Mouse (Mus musculus) 416B (cell line): ENCODE data around the gene Tunar.

ENCODE experiments used
- DNase-seq: peaks from one replicate; pipeline ENCODE4 v3.0.0; 2011; ENCODE audit warnings: low read depth

Gene Tunar

DNA sequence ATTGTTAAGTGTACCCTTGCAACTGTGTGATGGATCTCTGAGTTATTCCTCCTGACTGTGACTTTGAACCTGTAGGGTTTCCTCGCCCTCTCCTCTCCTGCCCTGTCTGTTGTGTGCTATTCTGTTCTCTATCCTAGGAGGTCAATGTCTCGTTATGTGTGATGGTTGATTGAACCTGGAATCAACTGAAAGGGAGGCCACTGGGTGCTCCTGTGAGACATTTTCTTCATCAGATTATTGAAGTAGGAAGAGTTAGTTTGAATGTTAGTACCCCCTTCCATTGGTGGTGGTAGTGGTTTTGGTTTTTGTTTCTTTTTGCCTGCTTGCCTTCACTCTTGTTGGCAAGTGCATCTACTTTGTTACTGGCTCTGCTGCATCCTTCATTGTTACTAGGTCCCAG lies at the start of gene Tunar:
TSS of gene Tunar (plus strand) at position 301 of the 400 bp plus-strand sequence.
- DNase-seq: no peak

DNA sequence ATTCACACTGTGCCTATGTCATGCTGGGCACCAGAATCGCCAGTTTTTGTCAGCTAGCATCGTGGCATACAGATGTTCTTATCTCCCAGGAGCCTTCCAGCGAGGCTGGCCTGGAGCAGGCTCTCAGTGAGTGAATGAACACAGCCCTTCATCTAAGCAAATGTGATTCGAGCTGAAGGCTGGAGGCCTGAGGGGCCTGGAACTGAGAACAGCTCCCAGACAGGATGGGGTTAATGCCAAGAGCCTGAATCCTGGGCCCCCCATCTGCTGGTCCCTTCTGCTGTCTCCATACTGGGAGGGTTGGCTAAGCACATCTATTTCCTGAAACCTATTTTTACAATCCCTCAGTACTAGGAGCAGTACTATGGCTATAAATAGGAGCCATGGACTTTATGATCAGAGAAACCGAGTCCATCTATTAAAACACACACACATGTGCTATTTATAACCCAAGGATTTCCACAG lies 21.1 kb upstream of the Tunar start:
- DNase-seq: no peak

DNA sequence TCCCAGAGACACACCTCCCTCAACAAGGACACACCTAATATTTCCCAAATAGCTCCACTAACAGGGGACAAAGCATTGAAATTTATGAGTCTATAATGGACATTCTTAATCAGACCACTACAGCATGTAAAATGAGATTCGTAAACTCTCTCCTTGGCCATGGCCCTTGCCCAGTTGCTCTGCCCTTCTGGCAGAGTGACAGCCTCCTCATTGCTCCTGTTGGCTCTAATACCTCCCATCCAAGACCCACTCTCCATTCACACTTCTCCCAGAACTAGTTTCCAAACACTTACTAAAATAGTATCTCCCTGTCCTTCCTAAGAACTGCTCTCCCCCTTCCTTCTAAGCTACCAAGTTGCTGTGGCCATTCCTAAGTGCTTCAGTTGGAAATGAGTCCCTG lies 19.3 kb upstream of the Tunar start:
- no peak for DNase-seq

DNA sequence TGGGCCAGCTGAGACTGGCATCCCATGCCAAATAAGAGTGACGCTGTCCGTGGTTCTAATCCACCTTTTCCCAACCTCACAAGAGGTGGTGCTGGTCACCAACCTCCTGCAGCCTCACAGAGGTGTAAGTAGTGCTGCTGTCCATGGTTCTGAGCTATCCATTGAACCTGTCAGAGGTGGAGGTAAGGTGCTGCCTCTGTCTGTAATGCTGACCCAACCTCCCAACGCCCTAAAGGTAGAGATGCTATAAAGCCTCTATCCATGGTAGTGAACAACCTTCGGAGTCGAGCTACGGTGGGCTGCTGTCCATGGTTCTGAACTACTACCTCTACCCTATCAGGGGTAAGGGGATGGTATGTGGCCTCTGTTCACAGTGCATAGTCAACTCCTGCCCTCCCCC lies 11.5 kb upstream of the Tunar start:
- no peak for DNase-seq

DNA sequence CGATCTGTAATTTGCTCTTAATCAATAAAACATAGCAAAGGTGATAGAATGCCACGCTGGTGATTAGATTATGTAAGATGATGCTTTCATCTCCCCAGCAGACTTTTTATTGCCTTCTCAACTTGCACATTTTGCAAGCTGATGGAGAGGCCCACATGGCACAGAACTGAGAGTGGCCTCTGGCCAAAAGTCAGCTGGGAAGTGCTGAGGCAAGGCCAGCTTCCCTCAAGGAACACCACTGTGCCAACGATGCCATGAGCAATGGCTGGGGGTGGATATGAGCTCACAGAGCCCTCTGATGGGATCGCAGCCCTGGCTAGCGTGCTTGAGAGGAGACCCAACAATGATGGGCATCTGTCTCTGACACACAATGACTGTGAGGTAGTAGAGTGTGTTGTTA lies 6.6 kb upstream of the Tunar start:
- DNase-seq: no peak

DNA sequence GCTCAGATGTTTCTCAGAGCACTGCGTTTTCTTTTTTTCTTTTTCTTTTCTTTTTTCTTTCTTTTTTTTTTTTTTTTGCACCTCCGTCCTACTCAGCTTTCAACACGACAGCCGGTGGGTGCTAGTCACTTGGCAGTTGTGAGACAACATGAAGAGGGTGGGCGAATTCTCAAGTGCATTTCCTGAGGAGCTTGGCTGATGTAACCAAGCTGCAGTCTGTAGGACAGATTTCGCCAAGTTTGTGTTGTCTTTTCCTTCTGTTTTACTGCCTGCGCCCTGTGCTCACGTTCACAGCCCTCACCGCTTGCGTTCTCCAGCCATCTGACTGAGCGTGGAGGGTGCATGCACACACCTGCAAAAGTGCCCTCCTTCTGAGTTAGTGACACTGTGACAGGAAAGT lies 5.3 kb upstream of the Tunar start:
- no peak for DNase-seq

DNA sequence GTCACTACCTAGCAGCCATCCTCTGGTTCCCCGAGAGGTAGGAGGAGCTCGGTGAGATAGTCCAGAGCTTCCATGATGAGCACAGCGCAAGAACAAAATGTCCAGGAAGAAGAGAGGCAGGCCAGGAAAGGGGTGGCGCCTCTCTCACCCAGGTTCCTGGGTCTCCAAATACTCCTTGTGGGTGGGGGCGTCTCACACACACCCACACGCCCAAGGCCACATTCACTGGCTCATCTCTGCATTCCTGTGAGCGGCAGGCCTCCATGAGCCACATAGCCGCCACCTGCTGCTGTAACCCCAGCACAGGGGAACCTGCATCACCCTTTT lies 2.4 kb downstream of the Tunar start:
- DNase-seq: no peak

DNA sequence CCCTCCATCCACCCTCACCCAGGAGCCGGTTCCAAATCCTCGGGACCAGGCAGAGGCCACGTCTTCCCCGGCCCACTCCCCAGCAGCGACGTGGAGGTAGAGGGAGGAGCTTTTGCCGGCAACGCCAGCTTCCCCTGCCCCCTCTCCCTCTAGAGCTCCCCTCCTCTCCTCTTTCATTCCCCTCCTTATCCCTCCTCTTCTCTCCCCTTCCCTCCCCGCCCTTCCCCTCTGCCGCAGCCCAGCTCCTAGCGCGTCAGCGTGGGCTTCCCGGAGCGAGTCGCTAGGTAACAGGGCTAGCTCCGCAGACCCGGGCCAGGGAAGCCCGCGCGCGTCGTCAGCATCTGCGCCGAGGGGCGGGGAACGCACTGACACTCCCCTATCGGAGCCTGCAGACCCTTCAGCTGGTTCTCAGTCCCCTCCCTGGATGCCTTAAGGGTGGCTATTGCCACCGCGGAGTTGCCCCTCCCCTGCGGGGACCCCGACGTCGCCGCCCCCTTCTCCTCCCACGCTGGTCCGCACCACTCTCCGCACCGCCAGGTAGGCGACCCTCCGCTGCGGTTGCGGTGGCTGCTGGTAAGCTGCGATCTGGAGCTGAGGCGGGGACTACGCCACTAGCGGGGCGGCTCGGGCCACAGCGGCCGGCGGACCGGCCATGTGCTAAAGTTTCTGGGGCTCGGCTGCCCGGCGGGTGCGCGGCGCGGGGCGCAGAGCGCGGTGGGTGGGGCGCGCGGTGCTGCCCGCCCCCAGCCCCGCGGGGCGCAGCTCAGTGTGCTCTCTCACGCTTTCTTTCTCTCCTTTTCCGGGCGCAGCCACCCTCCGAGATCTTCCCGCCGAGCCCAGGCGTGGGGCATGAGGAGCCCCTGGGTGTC lies 3.0 kb downstream of the Tunar start:
- DNase-seq: no peak

DNA sequence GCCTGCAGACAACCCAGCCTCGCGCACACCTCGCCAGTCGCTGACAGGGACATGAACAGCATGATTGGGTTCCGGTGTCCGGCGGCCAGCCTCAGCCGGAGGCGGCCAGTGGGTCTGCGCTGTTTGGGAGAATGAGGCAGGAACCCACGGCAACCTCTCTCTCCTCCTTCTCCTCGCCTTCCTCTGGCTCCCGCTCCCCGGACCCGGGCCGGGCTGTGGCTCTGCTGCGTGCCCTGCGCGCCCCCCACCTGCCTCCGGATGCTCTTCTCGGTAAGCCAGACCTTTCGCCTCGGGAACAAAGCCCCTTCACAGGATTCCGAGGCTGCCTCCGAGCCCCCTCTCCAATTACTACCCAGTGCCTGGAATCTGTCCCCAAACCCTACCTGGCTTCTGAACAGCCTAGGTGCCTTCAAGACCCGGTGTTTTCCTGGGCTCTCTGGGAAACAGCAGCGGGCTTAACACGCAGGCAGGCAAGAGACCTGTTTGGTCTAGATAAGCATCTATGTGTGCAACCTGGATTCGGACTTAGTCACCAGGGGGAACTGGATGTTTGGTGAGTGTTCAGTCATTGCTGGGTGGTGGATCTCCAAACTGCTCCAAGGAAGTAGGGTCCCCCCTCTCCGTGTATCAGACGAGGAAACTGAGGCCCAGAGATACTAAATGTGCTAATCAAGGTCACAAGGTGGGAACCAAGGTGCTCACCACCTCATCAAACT lies 3.8 kb downstream of the Tunar start:
- no peak for DNase-seq

DNA sequence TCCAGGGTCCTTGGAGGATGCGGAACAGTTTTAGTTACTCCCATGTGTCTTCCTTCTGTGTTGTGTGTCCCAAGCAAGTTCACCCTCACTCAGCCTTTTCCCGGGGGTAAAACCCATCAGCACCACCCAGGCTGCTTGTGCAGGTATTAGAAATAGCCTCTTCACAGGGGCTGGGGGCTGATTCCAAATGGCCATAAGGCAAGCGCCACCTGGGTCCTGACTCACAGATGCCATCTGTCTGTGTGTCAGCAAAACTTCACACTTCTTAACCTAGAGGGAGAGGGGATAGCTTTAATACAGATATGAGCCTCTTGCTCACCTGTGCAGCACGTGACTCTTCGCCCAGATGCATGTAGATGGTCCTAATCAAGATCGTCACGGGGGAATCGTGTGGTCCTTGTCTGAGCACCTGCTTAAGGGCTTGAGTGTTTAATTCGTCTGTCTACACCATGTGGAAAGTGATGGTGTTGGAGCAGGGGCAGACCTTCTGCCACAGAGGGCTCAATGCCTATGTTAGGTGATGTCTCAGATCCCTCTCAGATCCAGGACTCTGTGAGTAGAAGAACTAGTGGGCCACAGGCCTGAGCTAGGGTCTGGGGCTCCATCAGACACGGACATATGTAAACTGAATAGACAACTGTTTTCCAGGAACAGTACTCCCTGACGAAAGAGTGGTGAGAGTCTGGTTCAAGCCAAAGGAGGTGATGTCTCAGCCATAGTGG lies 4.7 kb downstream of the Tunar start:
- DNase-seq: no peak

DNA sequence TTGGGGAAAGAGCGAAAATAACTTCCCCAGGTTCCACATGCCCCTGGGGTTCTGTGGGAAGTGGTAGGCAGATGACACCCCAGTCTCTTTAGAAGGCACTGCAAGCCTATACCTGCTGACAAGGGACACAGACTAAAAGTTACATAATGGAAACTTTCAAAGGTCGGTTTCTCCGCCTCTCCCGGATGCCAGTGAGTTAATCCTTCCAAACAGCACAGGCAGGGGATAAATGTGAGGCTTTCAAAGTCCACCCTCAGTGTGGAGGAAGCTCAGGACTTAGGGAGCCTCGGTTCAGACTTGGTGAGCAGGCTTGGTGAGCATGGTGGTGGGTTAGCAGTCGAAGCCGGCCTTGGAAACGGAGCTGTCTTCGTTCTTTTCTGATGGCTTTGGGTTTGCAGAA lies 7.9 kb downstream of the Tunar start:
- no peak for DNase-seq

DNA sequence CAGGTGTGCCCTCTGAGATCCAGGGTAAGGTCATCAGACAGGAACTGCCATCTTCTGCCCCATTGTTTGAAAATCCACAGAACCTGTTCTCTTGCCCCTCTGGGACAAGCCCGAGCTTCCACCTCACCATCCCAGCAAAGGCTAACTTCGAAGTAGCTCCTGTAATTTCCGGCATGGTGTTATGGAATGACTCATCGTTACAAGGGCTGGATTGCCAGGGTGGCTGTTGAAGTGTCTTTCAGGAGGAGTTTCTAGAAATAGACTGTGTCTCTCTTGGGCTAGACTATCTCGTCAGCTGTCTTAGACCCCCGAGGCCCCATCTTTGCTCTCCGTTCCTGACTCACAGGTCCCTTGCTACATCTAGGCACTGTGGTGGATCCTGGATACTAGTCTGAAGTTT lies 10.8 kb downstream of the Tunar start:
- DNase-seq: no peak

DNA sequence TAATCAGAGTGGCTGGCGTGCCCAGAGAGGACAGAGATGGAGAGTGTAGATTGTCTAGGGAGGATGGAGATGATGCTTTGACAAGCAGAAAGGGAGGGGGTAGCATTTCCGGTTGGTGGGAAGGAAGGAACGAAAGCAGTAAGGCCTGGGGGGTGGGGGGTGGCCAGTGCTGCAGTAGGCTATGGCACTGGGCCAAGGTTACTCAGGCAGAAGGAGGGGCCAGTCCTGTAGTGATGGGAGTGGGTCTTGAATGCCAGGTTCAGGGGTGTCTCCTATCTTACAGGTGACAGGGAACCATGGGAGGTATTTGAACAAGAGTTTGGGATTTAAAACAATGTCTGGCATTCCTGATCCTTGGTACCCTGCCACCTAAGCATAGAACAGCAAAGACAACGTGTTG lies 13.2 kb downstream of the Tunar start:
- DNase-seq: no peak

DNA sequence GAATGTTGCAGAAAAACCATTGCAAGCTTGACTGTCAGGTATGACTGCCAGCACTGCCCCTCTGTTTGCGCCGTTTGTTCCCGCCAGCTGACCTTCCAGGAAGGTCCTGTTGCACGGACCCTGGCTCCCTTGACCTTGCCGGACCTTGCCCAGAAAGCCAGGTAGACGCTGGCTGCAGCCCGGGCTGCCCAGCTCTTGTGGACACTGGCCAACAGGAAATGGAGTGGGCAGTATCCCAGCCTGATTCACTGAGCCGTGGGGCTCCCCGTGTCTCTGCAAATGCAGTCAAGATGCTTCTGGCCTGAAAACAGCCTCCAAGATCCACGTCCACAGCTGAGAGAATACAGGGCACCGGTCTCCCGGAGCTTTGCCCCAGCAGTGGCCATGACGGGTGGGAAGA lies 13.6 kb downstream of the Tunar start:
- DNase-seq: no peak

DNA sequence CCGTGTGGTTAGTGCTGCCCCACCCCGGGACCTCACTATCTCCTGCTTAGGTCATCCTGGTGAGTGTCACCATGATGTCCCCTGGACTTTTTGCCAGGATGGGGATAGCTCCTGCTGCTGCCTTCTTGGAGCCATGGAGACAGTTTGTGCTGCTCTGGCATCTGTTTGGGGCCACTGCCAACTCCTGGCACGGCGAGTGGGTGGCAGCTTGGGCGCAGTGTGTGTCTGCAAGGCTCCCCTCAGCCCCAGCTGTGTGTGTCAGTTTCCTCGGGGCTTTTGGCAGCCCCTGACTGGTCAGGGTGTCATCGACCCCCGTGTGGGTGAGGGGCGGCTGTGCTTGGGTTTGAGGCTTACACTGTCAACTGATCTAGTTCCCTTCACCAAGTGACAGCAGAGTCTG lies 20.6 kb downstream of the Tunar start:
- no peak for DNase-seq

DNA sequence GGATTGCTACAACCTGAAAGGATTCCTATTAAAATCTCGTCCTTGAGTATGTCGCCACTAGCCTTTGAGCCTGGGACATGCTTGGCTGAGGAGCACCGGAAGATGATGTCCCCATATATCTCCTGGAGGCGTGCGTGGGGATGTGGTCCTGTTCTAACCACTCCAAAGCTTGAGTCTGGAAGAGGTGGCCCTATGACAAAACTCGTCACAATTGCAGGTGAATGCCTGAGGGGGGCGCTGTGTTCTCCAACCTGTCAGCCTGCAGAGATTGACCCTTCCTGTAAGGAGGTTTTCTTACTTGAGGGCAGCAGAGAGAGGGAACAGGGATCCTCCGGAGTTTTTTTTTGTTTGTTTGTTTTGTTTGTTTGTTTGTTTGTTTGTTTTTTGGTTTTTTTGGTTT lies 21.1 kb downstream of the Tunar start:
- DNase-seq: no peak

DNA sequence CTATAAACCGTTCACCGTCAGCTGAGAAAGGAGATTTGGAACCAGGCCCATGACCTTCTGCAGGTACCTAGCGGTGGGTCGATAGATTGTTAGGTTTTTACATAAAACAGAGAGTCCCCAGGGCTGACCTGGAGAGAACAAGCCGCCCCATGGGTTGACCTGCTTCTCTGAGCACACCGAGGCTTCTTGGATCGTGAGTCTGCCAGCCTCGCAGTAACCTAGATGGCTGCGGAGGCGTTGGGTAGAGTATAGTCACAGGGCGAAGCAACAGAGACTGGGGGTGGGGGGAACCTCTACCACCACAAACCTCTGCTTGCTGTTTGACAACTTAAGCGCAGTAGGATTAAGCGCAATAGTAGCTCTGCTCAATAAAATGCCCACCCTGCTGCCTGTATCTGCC lies 23.1 kb downstream of the Tunar start:
- DNase-seq: no peak

DNA sequence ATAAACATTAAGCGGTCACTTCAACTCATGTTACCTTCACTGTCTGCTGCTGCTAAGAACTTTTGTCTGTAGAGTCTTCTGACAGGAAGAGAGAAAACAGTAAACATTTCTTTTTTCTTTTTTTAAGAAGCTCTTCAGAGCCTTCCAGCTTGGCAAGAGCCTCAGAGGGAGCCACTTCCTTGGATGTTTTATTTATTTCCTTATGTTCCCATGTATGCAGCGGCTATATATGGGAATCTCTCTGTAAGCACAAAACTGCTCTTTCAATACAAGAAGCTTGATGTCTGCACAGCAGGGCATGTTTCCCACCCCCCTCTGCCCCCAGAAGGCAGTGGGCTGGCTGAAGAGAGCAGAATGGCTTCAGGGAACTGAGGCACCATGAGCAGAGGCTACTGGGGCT lies 30.0 kb downstream of the Tunar start:
- DNase-seq: no peak

DNA sequence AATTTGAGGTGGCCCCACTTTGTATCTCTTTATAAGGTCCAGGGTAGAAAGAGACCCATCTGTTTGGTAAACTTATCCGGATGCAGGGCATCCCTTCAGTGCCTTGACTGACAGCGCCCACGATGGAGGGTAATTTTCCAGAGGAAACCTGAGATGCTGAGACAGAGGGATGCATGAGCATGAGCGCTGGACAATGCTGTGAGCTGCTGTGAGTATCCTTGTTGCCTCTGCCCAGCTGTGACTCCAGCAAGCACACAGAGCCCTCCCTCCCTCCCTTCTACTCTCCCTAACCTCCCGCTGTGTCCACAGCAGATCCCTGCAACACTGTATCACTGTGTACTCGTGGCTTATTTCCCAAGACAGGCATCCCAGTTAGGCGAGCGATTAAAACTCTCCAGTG lies 40.9 kb downstream of the Tunar start:
- DNase-seq: no peak

DNA sequence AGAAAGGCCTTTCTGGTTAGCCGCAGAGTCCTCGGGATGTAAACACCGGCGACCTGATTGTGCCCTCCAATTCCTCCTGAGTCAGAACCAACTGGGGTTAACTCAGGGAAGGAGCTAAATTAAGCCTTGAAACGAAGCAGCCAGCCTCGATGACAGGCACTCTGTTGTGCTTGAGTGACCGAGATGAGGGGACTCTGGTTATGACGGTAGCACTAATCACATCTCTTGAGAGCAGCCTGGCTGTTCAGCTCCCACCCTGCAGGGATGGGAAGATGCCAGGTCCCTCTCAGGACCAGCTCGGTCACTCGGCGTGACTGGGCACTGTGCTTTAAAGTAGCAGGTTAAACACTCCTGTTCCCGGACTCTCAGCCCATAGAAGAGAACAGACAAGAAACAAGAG lies 43.3 kb downstream of the Tunar start:
- no peak for DNase-seq

DNA sequence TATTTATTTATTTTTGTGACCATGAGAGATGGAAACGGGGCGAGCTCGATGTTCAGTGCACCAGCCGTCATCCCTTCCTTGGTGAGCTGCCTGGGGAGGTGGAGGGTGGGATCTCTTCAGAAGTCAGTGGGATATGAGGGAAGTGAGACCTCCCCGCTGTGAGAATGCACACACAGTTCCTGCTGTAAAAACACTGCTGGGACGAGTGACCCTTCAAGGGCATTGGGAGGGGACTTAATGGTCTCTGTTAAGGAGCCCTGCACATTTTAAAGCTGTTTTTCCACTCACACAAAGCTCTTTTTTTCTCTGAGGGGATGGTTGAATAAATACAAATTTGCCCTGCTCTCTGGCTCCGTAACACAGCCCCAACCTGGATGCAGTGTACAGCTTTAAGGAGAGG lies 49.1 kb downstream of the Tunar start:
- DNase-seq: no peak

DNA sequence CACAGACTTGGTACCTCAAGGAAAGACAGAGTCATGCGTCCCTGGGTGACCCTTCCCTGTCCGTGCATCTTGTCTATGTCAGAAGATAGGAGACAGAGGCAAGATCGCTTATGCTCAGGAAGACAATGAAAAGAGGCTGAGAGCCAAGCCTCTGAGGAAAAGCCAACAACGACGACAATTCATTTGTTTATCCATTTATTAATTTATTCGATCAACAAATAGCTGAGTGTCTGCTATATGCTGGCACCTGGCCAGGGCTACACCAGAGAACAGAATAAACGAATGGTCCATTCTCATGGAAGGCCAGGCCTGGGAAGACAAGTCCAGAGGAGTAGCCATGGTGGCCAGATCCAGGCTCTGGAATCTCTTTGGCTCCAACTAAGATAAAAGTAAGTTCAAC lies 61.0 kb downstream of the Tunar start:
- DNase-seq: no peak

DNA sequence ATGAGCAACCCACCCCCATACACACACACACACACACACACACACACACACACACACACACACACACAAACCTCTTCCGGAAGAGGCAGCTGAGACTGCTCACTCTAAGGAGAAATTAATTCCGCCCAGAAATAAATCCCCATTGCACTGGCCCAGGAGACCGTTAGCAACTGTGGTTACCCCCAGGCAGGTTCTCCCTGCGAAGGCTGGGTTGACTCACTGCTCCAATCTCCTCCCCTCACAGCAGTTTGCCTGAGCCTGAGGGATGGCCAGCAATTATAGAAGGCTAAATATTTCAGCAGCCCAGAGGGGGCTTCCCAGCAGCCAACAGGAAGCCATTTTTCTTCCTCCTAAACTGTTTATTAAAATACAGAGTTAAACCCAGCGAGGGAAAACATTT lies 64.5 kb downstream of the Tunar start:
- DNase-seq: no peak
